Mouse (Mus musculus): ENCODE data around the gene Erbb4. TPM values are rescaled to one million over a fixed set of nuclear protein-coding genes. Genes with fewer than 3 reads are reported as not detected.

Erbb4 gene
- total RNA-seq, 4 experiments from 2014 or later = 12.7 to 18.3 (median 13.8) TPM

- no peak for DNase-seq (ENCODE audit: low spot score)
These were observed 1001.4 kb downstream of the Erbb4 start for GRCm38 (mm10) chr1:68106543-68106860.

GRCm38 (mm10) chr1:68105834-68106542 lies 1001.9 kb downstream of the Erbb4 start:
- no peak for DNase-seq (ENCODE audit: low spot score)

GRCm38 (mm10) chr1:68089623-68090022 lies 1018.2 kb downstream of the Erbb4 start:
- no peak for DNase-seq (ENCODE audit: low spot score)

- DNase-seq (ENCODE audit: low spot score) = no peak
These were observed 1051.4 kb downstream of the Erbb4 start for GRCm38 (mm10) chr1:68056494-68056893.

- DNase-seq (ENCODE audit: low spot score) = no peak
These were observed 1053.1 kb downstream of the Erbb4 start for GRCm38 (mm10) chr1:68054715-68055114.

GRCm38 (mm10) chr1:68049856-68050255 lies 1058.0 kb downstream of the Erbb4 start:
- DNase-seq (ENCODE audit: low spot score) = no peak

GRCm38 (mm10) chr1:68047139-68047538 lies 1060.7 kb downstream of the Erbb4 start:
- no peak for DNase-seq (ENCODE audit: low spot score)

GRCm38 (mm10) chr1:68046551-68046970 lies 1061.3 kb downstream of the Erbb4 start:
- DNase-seq (ENCODE audit: low spot score) = no peak

- no peak for DNase-seq (ENCODE audit: low spot score)
These were observed 1083.5 kb downstream of the Erbb4 start for GRCm38 (mm10) chr1:68024086-68024940.

GRCm38 (mm10) chr1:68020020-68020419 lies 1087.8 kb downstream of the Erbb4 start:
- no peak for DNase-seq (ENCODE audit: low spot score)

- no peak for DNase-seq (ENCODE audit: low spot score)
These were observed 1088.2 kb downstream of the Erbb4 start for GRCm38 (mm10) chr1:68019618-68020017.

Measured in heart, adult 8-10 months (tissue).